Comparison of ENCODE assay signal across 16 mouse cellular contexts in genomic region chr14:117958389-117958788, GRCm38 (mm10).
A peak's percentile ranks its signal among the peaks of the same experiment; 100 is the strongest.
DNase-seq lines count a peak whose midpoint lies in the region; ATAC-seq and TF ChIP-seq lines count a peak whose summit lies in the region.
"Had no signal": no experiment of that assay in that cellular context is flagged by ENCODE, and none has a peak within 500 bp of the region (broad histone marks: within the 10 kb centered on the region; RNA-seq: fewer than 3 reads in every experiment).

No protein-coding gene starts in this region.

- no peak for TF ChIP-seq POLR2A in cortical plate, adult 2 months (IDR thresholded peaks at IDR 0.05; ENCODE audit: extremely low read depth, insufficient read depth, low read length)

- intact Hi-C loops in left cerebral cortex, postnatal 36 days (cut with DNase I): no loop called here

- H3K27me3 ChIP-seq in intestine, embryonic 15.5 days (replicated peaks): no peaks in the 10 kb centered on the region
- no peaks in the 10 kb centered on the region for H3K27me3 ChIP-seq in midbrain, embryonic 15.5 days (replicated peaks)
- H3K27me3 ChIP-seq: lung, embryonic 15.5 days; neural tube, embryonic 12.5 days had no signal

- TF ChIP-seq CTCF in cortical plate, adult 2 months (IDR thresholded peaks at IDR 0.05; ENCODE audit: extremely low read depth, insufficient read depth, low read length): no peak

- peak overlapping the region; percentile 43; the same call in 1 of the 2 replicates for H3K27ac ChIP-seq in cortical plate, adult 2 months (ENCODE audit: insufficient read depth, low read length)
- H3K27ac ChIP-seq in intestine, embryonic 15.5 days: no peak overlapping the region
- no peak overlapping the region for H3K27ac ChIP-seq in midbrain, embryonic 15.5 days
- H3K27ac ChIP-seq: heart, adult 2 months; hindbrain, embryonic 14.5 days; lung, embryonic 15.5 days; neural tube, embryonic 12.5 days had no signal

- no peak for ATAC-seq in intestine, embryonic 15.5 days
- no peak for ATAC-seq in midbrain, embryonic 15.5 days (replicated peaks)
- ATAC-seq: CD4-positive, CD25-positive, alpha-beta regulatory T cell, adult 4 months had no signal

- DNase-seq in brain, adult 2 months (ENCODE audit: low read depth, low spot score): peak; percentile 91
- DNase-seq in layer of hippocampus, adult 8-10 months (ENCODE audit: low spot score in 2 of 2): peak; percentile 74 to 76
- peak; percentile 81 to 83 for DNase-seq in left cerebral cortex, postnatal 36 days (ENCODE audit: low spot score in 2 of 2)
- no peak for DNase-seq in ovary, adult 18-20 months (ENCODE audit: low spot score)
- DNase-seq: cerebellum, adult 18-20 months; heart, adult 2 months; kidney, adult 8-10 months; thymus, adult 2 months had no signal

- H3K4me3 ChIP-seq in cortical plate, adult 2 months (ENCODE audit: insufficient read depth, low read length): no peak overlapping the region
- no peak overlapping the region for H3K4me3 ChIP-seq in intestine, embryonic 15.5 days (replicated peaks)
- no peak overlapping the region for H3K4me3 ChIP-seq in midbrain, embryonic 15.5 days
- H3K4me3 ChIP-seq: erythroblast, embryonic 14.5 days; heart, adult 2 months; lung, embryonic 15.5 days; neural tube, embryonic 12.5 days had no signal

- no peaks in the 10 kb centered on the region for H3K36me3 ChIP-seq in intestine, embryonic 15.5 days
- no peaks in the 10 kb centered on the region for H3K36me3 ChIP-seq in midbrain, embryonic 15.5 days (replicated peaks)
- H3K36me3 ChIP-seq: lung, embryonic 15.5 days; neural tube, embryonic 12.5 days had no signal

- H3K4me1 ChIP-seq in cortical plate, adult 2 months (ENCODE audit: control insufficient read depth, insufficient read depth, low read length): peaks cover 7% of the 10 kb centered on the region; the same call in 1 of the 2 replicates
- no peaks in the 10 kb centered on the region for H3K4me1 ChIP-seq in intestine, embryonic 15.5 days (replicated peaks)
- no peaks in the 10 kb centered on the region for H3K4me1 ChIP-seq in midbrain, embryonic 15.5 days
- H3K4me1 ChIP-seq: lung, embryonic 15.5 days had no signal

- H3K4me2 ChIP-seq in intestine, embryonic 15.5 days (replicated peaks): no peak overlapping the region
- H3K4me2 ChIP-seq in midbrain, embryonic 15.5 days: no peak overlapping the region
- H3K4me2 ChIP-seq: hindbrain, embryonic 14.5 days; lung, embryonic 15.5 days; neural tube, embryonic 12.5 days had no signal

- WGBS in intestine, embryonic 15.5 days: 91% methylated on average over 11 of the region's 11 CpGs
- 93% methylated on average over 11 of the region's 11 CpGs for WGBS in midbrain, embryonic 15.5 days

- no peak overlapping the region for H3K9ac ChIP-seq in intestine, embryonic 15.5 days
- H3K9ac ChIP-seq in midbrain, embryonic 15.5 days: no peak overlapping the region
- H3K9ac ChIP-seq: hindbrain, embryonic 14.5 days; lung, embryonic 15.5 days; neural tube, embryonic 12.5 days had no signal

- H3K9me3 ChIP-seq in intestine, embryonic 15.5 days: no peaks in the 10 kb centered on the region
- H3K9me3 ChIP-seq in midbrain, embryonic 15.5 days: no peaks in the 10 kb centered on the region
- H3K9me3 ChIP-seq: lung, embryonic 15.5 days; neural tube, embryonic 12.5 days had no signal
